Mouse (Mus musculus) intestine, embryonic 15.5 days (tissue): ENCODE results near the gene Ncor2. TPM values are rescaled to one million over a fixed set of nuclear protein-coding genes. Genes with fewer than 3 reads are reported as not detected.
A peak's percentile ranks its signal among the peaks of the same experiment; 100 is the strongest.

Experiments
- ATAC-seq: fragments of 200-750 bp; cut with Nextera tagmentation; 2 replicates; pipeline ENCODE4 v1.8.0; 2017; ENCODE audit warnings: moderate TSS enrichment, moderate library complexity
- H3K27ac ChIP-seq: fragments of 300-500 bp; sonication (generic); 2 replicates; pipeline ENCODE4 v1.5.1; 2015; ENCODE audit warnings: mild to moderate bottlenecking, inconsistent platforms
- H3K27me3 ChIP-seq: fragments of 300-500 bp; sonication (generic); replicated peaks from 2 replicates; pipeline ENCODE4 v1.6.1; 2015; ENCODE audit warnings: inconsistent platforms
- H3K36me3 ChIP-seq: fragments of 300-500 bp; sonication (generic); 2 replicates; pipeline ENCODE4 v1.6.1; 2015; ENCODE audit warnings: inconsistent platforms
- H3K4me1 ChIP-seq: fragments of 300-500 bp; sonication (generic); replicated peaks from 2 replicates; pipeline ENCODE4 v1.6.1; 2015; ENCODE audit warnings: inconsistent platforms
- H3K4me2 ChIP-seq: fragments of 300-500 bp; sonication (generic); replicated peaks from 2 replicates; pipeline ENCODE4 v1.6.1; 2015; ENCODE audit warnings: mild to moderate bottlenecking, inconsistent platforms
- H3K4me3 ChIP-seq: fragments of 300-500 bp; sonication (generic); replicated peaks from 2 replicates; pipeline ENCODE4 v1.5.1; 2015; ENCODE audit warnings: inconsistent platforms
- H3K9ac ChIP-seq: fragments of 300-500 bp; sonication (generic); 2 replicates; pipeline ENCODE4 v1.6.1; 2015; ENCODE audit warnings: inconsistent platforms
- H3K9me3 ChIP-seq: fragments of 300-500 bp; sonication (generic); 2 replicates; pipeline ENCODE4 v1.6.1; 2016; ENCODE audit warnings: inconsistent platforms
- WGBS: fragments of 180-500 bp; shearing (Covaris S2); methylation state at CpG from one replicate; pipeline ENCODE4 v1.1.7; 2015; 5-methylcytosine and 5-hydroxymethylcytosine counted together
- polyA plus RNA-seq: library from polyadenylated mRNA; unstranded; fragments of >200 nt; fragmentation: Nextera tagmentation; extraction: Ambion mirVana; gene quantifications from 2 replicates; pipeline ENCODE4 v1.2.1, GENCODE M21; 2015

Ncor2 gene
- polyA plus RNA-seq, 1 experiment from 2014 or later = 20.0 TPM

GRCm38 (mm10) chr5:125056696-125057554 lies 122.1 kb downstream of the Ncor2 start:
- ATAC-seq = peak; percentile 40
- no peaks in the 10 kb centered on the region for H3K9me3 ChIP-seq
- peak overlapping the region; percentile 20 for H3K4me3 ChIP-seq
- 18% methylated on average over 19 of the region's 19 CpGs for WGBS
- peak overlapping the region; percentile 84 for H3K27ac ChIP-seq
- no peak overlapping the region for H3K9ac ChIP-seq
- H3K4me2 ChIP-seq = peak overlapping the region; percentile 54
- H3K27me3 ChIP-seq = no peaks in the 10 kb centered on the region
- H3K36me3 ChIP-seq = peaks cover 9% of the 10 kb centered on the region; the same call in 1 of the 2 replicates
- peaks cover 52% of the 10 kb centered on the region for H3K4me1 ChIP-seq

DNA sequence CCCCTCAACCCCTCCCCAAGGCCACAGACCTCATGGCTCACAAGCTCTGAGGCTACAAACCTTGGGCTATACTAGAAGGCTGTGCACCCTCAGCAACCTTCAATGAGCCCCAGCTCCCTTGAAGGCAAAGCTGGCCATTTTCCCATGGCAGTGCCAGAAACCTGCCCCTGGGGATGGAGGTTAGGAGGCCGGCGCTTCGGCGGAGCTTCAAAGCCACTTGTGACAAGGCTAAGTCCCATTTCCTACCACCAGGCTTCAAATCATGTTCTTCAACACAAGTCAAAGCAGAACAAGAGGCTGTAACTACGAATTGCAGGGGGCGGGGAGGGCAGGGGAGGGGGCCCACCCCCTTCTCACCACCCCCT lies 122.7 kb downstream of the Ncor2 start:
- Histone ChIP-seq H3K9ac (no peak overlapping the region), H3K9me3 (no peaks in the 10 kb centered on the region), H3K4me3 (no peak overlapping the region), H3K27me3 (no peaks in the 10 kb centered on the region), H3K4me1 (peaks cover 52% of the 10 kb centered on the region), H3K36me3 (peaks cover 13% of the 10 kb centered on the region; the same call in 1 of the 2 replicates), H3K4me2 (peak overlapping the region; percentile 54), H3K27ac (peak overlapping the region; percentile 84)
- no peak for ATAC-seq
- WGBS = 49% methylated on average over 6 of the region's 6 CpGs

- H3K9ac ChIP-seq = no peak overlapping the region
- ATAC-seq = no peak
- H3K4me3 ChIP-seq = no peak overlapping the region
- peaks cover 52% of the 10 kb centered on the region for H3K4me1 ChIP-seq
- H3K27ac ChIP-seq = peak overlapping the region; percentile 84; the same call in 1 of the 2 replicates
- H3K4me2 ChIP-seq = peak overlapping the region; percentile 54
- peaks cover 13% of the 10 kb centered on the region; the same call in 1 of the 2 replicates for H3K36me3 ChIP-seq
- H3K9me3 ChIP-seq = no peaks in the 10 kb centered on the region
- H3K27me3 ChIP-seq = no peaks in the 10 kb centered on the region
- WGBS = 50% methylated on average over 8 of the region's 8 CpGs
Observed at GRCm38 (mm10) chr5:125055901-125056300, 123.1 kb downstream of the Ncor2 start.

DNA sequence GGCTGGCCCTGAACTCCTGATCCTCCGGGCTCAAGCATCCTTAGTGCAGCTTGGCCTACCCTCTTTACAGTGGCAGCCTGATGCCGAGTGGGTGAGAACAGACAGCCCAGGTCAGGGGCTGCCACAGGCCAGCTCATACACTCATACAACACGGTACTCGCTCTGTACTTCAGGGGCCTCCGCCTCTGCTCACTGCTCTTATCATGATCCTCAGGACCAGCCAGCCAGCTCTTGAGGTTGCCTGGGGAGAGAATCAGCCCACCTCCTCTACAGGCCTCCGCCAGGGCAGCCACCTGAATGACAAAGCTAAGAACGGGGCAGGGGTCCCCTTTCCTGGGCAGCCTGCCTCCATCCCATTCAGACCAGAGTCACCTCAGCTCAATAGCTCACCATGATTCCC lies 125.4 kb downstream of the Ncor2 start:
- H3K27me3 ChIP-seq = no peaks in the 10 kb centered on the region
- H3K4me2 ChIP-seq = no peak overlapping the region
- no peak overlapping the region; the same call in 1 of the 2 replicates for H3K9ac ChIP-seq
- no peaks in the 10 kb centered on the region for H3K9me3 ChIP-seq
- WGBS = 89% methylated on average over 7 of the region's 7 CpGs
- H3K4me1 ChIP-seq = peaks cover 41% of the 10 kb centered on the region
- H3K27ac ChIP-seq = no peak overlapping the region
- H3K36me3 ChIP-seq = peaks cover 34% of the 10 kb centered on the region
- no peak overlapping the region for H3K4me3 ChIP-seq
- ATAC-seq = no peak

- WGBS = 68% methylated on average over 23 of the region's 23 CpGs
- H3K9ac ChIP-seq = no peak overlapping the region; the same call in 1 of the 2 replicates
- no peaks in the 10 kb centered on the region for H3K9me3 ChIP-seq
- no peak overlapping the region for H3K4me2 ChIP-seq
- H3K4me3 ChIP-seq = no peak overlapping the region
- H3K4me1 ChIP-seq = peaks cover 32% of the 10 kb centered on the region
- ATAC-seq = no peak
- peaks cover 41% of the 10 kb centered on the region for H3K36me3 ChIP-seq
- H3K27me3 ChIP-seq = no peaks in the 10 kb centered on the region
- H3K27ac ChIP-seq = no peak overlapping the region
Observed at GRCm38 (mm10) chr5:125052603-125053488, 126.2 kb downstream of the Ncor2 start.

- no peak overlapping the region for H3K4me3 ChIP-seq
- peaks cover 47% of the 10 kb centered on the region for H3K36me3 ChIP-seq
- H3K9ac ChIP-seq = no peak overlapping the region; the same call in 1 of the 2 replicates
- H3K4me1 ChIP-seq = peaks cover 26% of the 10 kb centered on the region
- H3K27ac ChIP-seq = no peak overlapping the region
- no peak overlapping the region for H3K4me2 ChIP-seq
- ATAC-seq = no peak
- WGBS = 69% methylated on average over 10 of the region's 10 CpGs
- H3K27me3 ChIP-seq = no peaks in the 10 kb centered on the region
- H3K9me3 ChIP-seq = no peaks in the 10 kb centered on the region
Observed at GRCm38 (mm10) chr5:125052237-125052602, 126.8 kb downstream of the Ncor2 start.

DNA sequence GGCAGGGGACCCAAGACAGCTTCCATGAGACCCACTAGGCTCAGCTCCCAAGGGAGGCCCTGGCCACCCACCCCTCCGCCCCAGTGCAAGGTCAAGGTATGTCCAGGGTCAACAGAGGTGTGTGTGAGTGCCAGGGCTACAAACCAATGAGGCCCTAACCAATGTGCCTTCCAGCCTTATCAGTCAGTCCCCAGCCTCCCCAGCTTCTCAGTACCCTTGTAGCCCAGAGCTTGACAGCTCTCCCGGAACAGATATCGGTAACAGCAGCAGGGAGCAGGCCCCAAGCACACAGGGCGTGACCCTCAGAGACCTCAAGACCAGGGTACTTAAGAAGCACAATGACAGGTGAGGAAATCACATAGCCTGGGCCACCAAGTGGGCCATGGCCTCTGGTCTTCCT lies 129.5 kb downstream of the Ncor2 start:
- Histone ChIP-seq H3K4me1 (0 out of 2 replicates have a peak, but pooled peaks cover 6% of the 10 kb centered on the region), H3K9ac (no peak overlapping the region), H3K27ac (no peak overlapping the region), H3K9me3 (no peaks in the 10 kb centered on the region), H3K36me3 (peaks cover 55% of the 10 kb centered on the region), H3K4me3 (no peak overlapping the region), H3K27me3 (no peaks in the 10 kb centered on the region), H3K4me2 (no peak overlapping the region)
- 90% methylated on average over 4 of the region's 4 CpGs for WGBS
- ATAC-seq = peak; percentile 40; the same call in 1 of the 2 replicates

DNA sequence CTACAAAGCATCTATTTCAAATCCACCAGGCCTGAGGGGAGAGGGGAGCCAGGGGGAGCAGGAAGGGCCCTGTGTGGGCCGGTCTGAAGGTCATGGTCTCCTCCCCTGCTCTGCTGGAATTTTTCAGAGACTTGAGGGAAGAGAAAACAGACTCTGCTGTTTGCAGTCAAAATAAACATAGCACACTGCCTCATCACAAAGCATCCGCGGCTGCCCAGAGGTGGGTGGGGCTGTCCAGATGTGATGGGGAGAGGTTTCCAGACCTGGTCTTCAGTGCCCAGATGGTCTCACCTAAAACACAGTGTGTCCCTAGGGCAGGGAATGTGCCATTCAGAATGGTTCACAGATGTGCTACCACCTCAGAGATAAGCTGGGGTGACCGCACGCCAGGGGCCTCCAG lies 132.6 kb downstream of the Ncor2 start:
- ATAC-seq = no peak
- 0 out of 2 replicates have a peak, but pooled peaks cover 2% of the 10 kb centered on the region for H3K4me1 ChIP-seq
- no peaks in the 10 kb centered on the region for H3K9me3 ChIP-seq
- no peak overlapping the region for H3K4me2 ChIP-seq
- no peak overlapping the region for H3K9ac ChIP-seq
- no peak overlapping the region for H3K4me3 ChIP-seq
- no peaks in the 10 kb centered on the region for H3K27me3 ChIP-seq
- WGBS = 52% methylated on average over 5 of the region's 5 CpGs
- H3K27ac ChIP-seq = no peak overlapping the region
- peaks cover 58% of the 10 kb centered on the region for H3K36me3 ChIP-seq

DNA sequence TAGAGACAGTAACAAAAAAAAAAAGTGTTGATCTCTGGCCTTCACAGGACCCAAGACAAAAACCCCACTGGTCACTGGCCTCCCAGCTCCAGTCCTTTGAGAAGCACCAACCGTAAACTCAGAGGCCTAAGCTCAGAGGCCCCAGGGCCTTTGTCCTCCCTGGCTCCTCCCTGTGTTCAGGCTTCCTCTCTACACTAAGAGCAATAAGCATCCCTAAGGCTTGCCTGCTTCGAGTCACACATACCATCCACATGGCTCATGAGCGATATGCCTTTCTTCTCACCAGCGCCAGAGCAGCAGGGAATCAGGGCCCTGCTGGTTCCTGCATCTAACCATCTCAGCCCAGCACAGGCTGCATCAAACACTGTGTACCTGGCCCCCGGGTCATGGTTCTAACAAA lies 133.8 kb downstream of the Ncor2 start:
- Histone ChIP-seq H3K9ac (no peak overlapping the region), H3K4me3 (no peak overlapping the region), H3K36me3 (peaks cover 51% of the 10 kb centered on the region), H3K27me3 (no peaks in the 10 kb centered on the region), H3K4me2 (no peak overlapping the region), H3K27ac (no peak overlapping the region), H3K4me1 (0 out of 2 replicates have a peak, but pooled peaks cover 2% of the 10 kb centered on the region), H3K9me3 (no peaks in the 10 kb centered on the region)
- WGBS = 71% methylated on average over 5 of the region's 5 CpGs
- no peak for ATAC-seq

- H3K27ac ChIP-seq = no peak overlapping the region
- H3K4me2 ChIP-seq = no peak overlapping the region
- H3K4me1 ChIP-seq = 0 out of 2 replicates have a peak, but pooled peaks cover 2% of the 10 kb centered on the region
- H3K36me3 ChIP-seq = peaks cover 44% of the 10 kb centered on the region
- no peaks in the 10 kb centered on the region for H3K9me3 ChIP-seq
- no peak overlapping the region for H3K4me3 ChIP-seq
- no peak overlapping the region for H3K9ac ChIP-seq
- no peaks in the 10 kb centered on the region for H3K27me3 ChIP-seq
- ATAC-seq = no peak
- 89% methylated on average over 6 of the region's 6 CpGs for WGBS
Observed at GRCm38 (mm10) chr5:125043448-125043847, 135.6 kb downstream of the Ncor2 start.

DNA sequence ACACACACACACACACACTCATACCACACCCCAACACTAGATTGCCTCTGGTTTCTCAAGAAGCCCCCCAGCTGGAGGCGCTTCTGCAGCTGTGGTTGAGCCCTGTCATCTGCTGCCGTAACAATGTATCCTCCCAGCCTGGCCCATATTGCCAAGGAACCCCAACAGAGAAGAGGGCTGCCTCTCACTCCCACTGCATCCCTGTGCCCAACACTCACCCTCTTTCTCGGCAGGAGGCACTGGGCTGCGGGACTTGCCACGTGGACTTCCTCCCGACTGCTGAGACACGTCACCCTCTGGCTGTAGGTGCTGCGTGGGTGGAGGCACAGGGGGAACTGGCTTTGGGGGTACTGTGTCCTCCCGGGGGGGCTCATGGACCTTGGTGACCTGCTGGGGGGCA lies 137.4 kb downstream of the Ncor2 start:
- 82% methylated on average over 9 of the region's 9 CpGs for WGBS
- Histone ChIP-seq H3K27ac (no peak overlapping the region), H3K4me1 (0 out of 2 replicates have a peak, but pooled peaks cover 2% of the 10 kb centered on the region), H3K4me2 (no peak overlapping the region), H3K27me3 (no peaks in the 10 kb centered on the region), H3K9me3 (no peaks in the 10 kb centered on the region), H3K4me3 (no peak overlapping the region), H3K9ac (no peak overlapping the region), H3K36me3 (peaks cover 45% of the 10 kb centered on the region)
- no peak for ATAC-seq

GRCm38 (mm10) chr5:125040128-125040584 lies 138.9 kb downstream of the Ncor2 start:
- H3K4me2 ChIP-seq = no peak overlapping the region
- H3K4me3 ChIP-seq = no peak overlapping the region
- H3K4me1 ChIP-seq = 0 out of 2 replicates have a peak, but pooled peaks cover 2% of the 10 kb centered on the region
- WGBS = 71% methylated on average over 5 of the region's 5 CpGs
- H3K9me3 ChIP-seq = no peaks in the 10 kb centered on the region
- peaks cover 51% of the 10 kb centered on the region for H3K36me3 ChIP-seq
- ATAC-seq = peak; percentile 77
- no peak overlapping the region for H3K9ac ChIP-seq
- 0 out of 2 replicates have a peak overlapping the region, but pooled peaks have one; percentile 36 for H3K27ac ChIP-seq
- H3K27me3 ChIP-seq = no peaks in the 10 kb centered on the region
